Mouse (Mus musculus) MEL (cell line): Measurements from ENCODE around the gene Upf1. TPM values are rescaled to one million over a fixed set of nuclear protein-coding genes. Genes with fewer than 3 reads are reported as not detected.
A peak's percentile ranks its signal among the peaks of the same experiment; 100 is the strongest.

ENCODE experiments used
- DNase-seq: peaks from one replicate; pipeline ENCODE4 v3.0.0; 2011; ENCODE audit warnings: low read depth, low spot score
- H3K27ac ChIP-seq: 2 replicates; pipeline ENCODE4 v1.5.1; 2012; ENCODE audit warnings: low read depth, mild to moderate bottlenecking, control low read depth, low read length, moderate library complexity; ENCODE audit not compliant: control insufficient read depth
- H3K27me3 ChIP-seq, 2 experiments: fragments of 150-350 bp in 1 of 2; sonication (generic) in 1 of 2; 2 replicates each; pipeline ENCODE4 v1.6.1; 2012; ENCODE audit warnings: low read length in 2 of 2, mild to moderate bottlenecking in 2 of 2, improper control_type of control experiment in 1 of 2, moderate library complexity in 1 of 2; ENCODE audit not compliant: insufficient read depth in 2 of 2, control insufficient read depth in 1 of 2
- H3K36me3 ChIP-seq, 2 experiments: 2 replicates each; pipeline ENCODE4 v1.6.1; 2012 to 2014; ENCODE audit warnings: low read length in 2 of 2, improper control_type of control experiment in 1 of 2, inconsistent platforms in 1 of 2, mild to moderate bottlenecking in 1 of 2; ENCODE audit not compliant: insufficient read depth in 2 of 2, control insufficient read depth in 1 of 2
- H3K4me1 ChIP-seq, 2 experiments: fragments of 150-350 bp in 1 of 2; sonication (generic) in 1 of 2; 2 replicates each; pipeline ENCODE4 v1.6.1; 2012; ENCODE audit warnings: low read length in 2 of 2, improper control_type of control experiment in 1 of 2, mild to moderate bottlenecking in 1 of 2; ENCODE audit not compliant: insufficient read depth in 2 of 2, control insufficient read depth in 1 of 2
- H3K4me3 ChIP-seq, 2 experiments: fragments of 150-350 bp in 1 of 2; sonication (generic) in 1 of 2; 2 replicates each; pipeline ENCODE4 v1.5.1; 2012; ENCODE audit warnings: low read depth in 2 of 2, low read length in 2 of 2, mild to moderate bottlenecking in 2 of 2, moderate library complexity in 2 of 2, control low read depth in 1 of 2, improper control_type of control experiment in 1 of 2; ENCODE audit not compliant: control insufficient read depth in 1 of 2, insufficient read depth in 1 of 2
- H3K79me2 ChIP-seq: 2 replicates; pipeline ENCODE4 v1.6.1; 2012; ENCODE audit warnings: mild to moderate bottlenecking, low read length, moderate library complexity; ENCODE audit not compliant: control insufficient read depth, poor library complexity, insufficient read depth
- H3K9ac ChIP-seq: 2 replicates; pipeline ENCODE4 v1.6.1; 2012; ENCODE audit warnings: low read depth, mild to moderate bottlenecking, control low read depth, low read length, moderate library complexity; ENCODE audit not compliant: control insufficient read depth, poor library complexity, severe bottlenecking
- H3K9me3 ChIP-seq: fragments of 150-350 bp; sonication (generic); replicated peaks from 2 replicates; pipeline ENCODE4 v1.6.1; 2012; ENCODE audit warnings: mild to moderate bottlenecking, low read length, improper control_type of control experiment, moderate library complexity; ENCODE audit not compliant: insufficient read depth
- CHD1 ChIP-seq: IDR thresholded peaks from 2 replicates; pipeline ENCODE4 v1.6.1; 2012; ENCODE audit warnings: low read depth, mild to moderate bottlenecking, inconsistent platforms, low read length, improper control_type of control experiment
- CTCF ChIP-seq, 3 experiments: IDR thresholded peaks in 2 of 3; conservative IDR thresholded peaks in 1 of 3; 2 replicates each; pipeline ENCODE4 v1.5.1; 2011 to 2012; ENCODE audit warnings: low read length in 3 of 3, low read depth in 2 of 3, mild to moderate bottlenecking in 2 of 3, improper control_type of control experiment in 1 of 3, inconsistent platforms in 1 of 3, mixed read lengths in 1 of 3, moderate library complexity in 1 of 3; ENCODE audit not compliant: control insufficient read depth in 1 of 3, insufficient read depth in 1 of 3, poor library complexity in 1 of 3, severe bottlenecking in 1 of 3
- E2F4 ChIP-seq: IDR thresholded peaks from 2 replicates; pipeline ENCODE4 v1.6.1; 2011; ENCODE audit warnings: low read depth, low read length, improper control_type of control experiment, borderline replicate concordance
- ELF1 ChIP-seq: IDR thresholded peaks from 2 replicates; pipeline ENCODE4 v1.6.1; 2014; ENCODE audit warnings: low read depth, mild to moderate bottlenecking, inconsistent platforms, low read length, improper control_type of control experiment, moderate library complexity
- GABPA ChIP-seq: IDR thresholded peaks from 2 replicates; pipeline ENCODE4 v1.6.1; 2012; ENCODE audit warnings: low read depth, mild to moderate bottlenecking, inconsistent platforms, low read length, improper control_type of control experiment, moderate library complexity
- KAT2A ChIP-seq: conservative IDR thresholded peaks from 2 replicates; pipeline ENCODE4 v1.6.1; 2012; ENCODE audit warnings: low read depth, low read length, improper control_type of control experiment, inconsistent platforms
- MAX ChIP-seq: IDR thresholded peaks from 2 replicates; pipeline ENCODE4 v1.6.1; 2011; ENCODE audit warnings: low read length, improper control_type of control experiment
- MXI1 ChIP-seq: IDR thresholded peaks from 2 replicates; pipeline ENCODE4 v1.6.1; 2011; ENCODE audit warnings: mild to moderate bottlenecking, low read depth, low read length, improper control_type of control experiment
- MYC ChIP-seq: IDR thresholded peaks from 2 replicates; pipeline ENCODE4 v1.6.1; 2011; ENCODE audit warnings: low read depth, mild to moderate bottlenecking, low read length, improper control_type of control experiment, moderate library complexity
- POLR2AphosphoS2 ChIP-seq: IDR thresholded peaks from 2 replicates; pipeline ENCODE4 v1.6.1; 2011; ENCODE audit warnings: low read length, improper control_type of control experiment
- POLR2AphosphoS5 ChIP-seq: IDR thresholded peaks from 2 replicates; pipeline ENCODE4 v1.6.1; 2012; ENCODE audit warnings: low read depth, borderline replicate concordance, mild to moderate bottlenecking, inconsistent platforms, low read length, moderate library complexity, mixed read lengths
- RAD21 ChIP-seq: IDR thresholded peaks from 2 replicates; pipeline ENCODE4 v1.6.1; 2011; ENCODE audit warnings: mild to moderate bottlenecking, low read depth, low read length, improper control_type of control experiment
- RCOR1 ChIP-seq: IDR thresholded peaks from 2 replicates; pipeline ENCODE4 v1.6.1; 2012; ENCODE audit warnings: low read depth, mild to moderate bottlenecking, inconsistent platforms, low read length, improper control_type of control experiment
- SIN3A ChIP-seq: IDR thresholded peaks from 2 replicates; pipeline ENCODE4 v1.6.1; 2012; ENCODE audit warnings: low read length, improper control_type of control experiment, inconsistent platforms
- SMC3 ChIP-seq: IDR thresholded peaks from 2 replicates; pipeline ENCODE4 v1.6.1; 2011; ENCODE audit warnings: low read depth, low read length, improper control_type of control experiment
- TAL1 ChIP-seq: IDR thresholded peaks from 2 replicates; pipeline ENCODE4 v1.6.1; 2012; ENCODE audit warnings: mild to moderate bottlenecking, inconsistent platforms, low read length, moderate library complexity, mixed read lengths
- TCF12 ChIP-seq: IDR thresholded peaks from 2 replicates; pipeline ENCODE4 v1.6.1; 2014; ENCODE audit warnings: low read depth, mild to moderate bottlenecking, inconsistent platforms, low read length, improper control_type of control experiment, moderate library complexity
- UBTF ChIP-seq: IDR thresholded peaks from 2 replicates; pipeline ENCODE4 v1.6.1; 2012; ENCODE audit warnings: low read depth, mild to moderate bottlenecking, inconsistent platforms, low read length, improper control_type of control experiment, moderate library complexity, borderline replicate concordance; ENCODE audit not compliant: insufficient read depth
- ZKSCAN1 ChIP-seq: IDR thresholded peaks from 2 replicates; pipeline ENCODE4 v1.6.1; 2012; ENCODE audit warnings: low read depth, mild to moderate bottlenecking, inconsistent platforms, low read length, improper control_type of control experiment, moderate library complexity
- ZNF384 ChIP-seq: IDR thresholded peaks from 2 replicates; pipeline ENCODE4 v1.6.1; 2012; ENCODE audit warnings: low read depth, mild to moderate bottlenecking, inconsistent platforms, low read length, improper control_type of control experiment
- polyA plus RNA-seq, 2 experiments: library from polyadenylated mRNA; stranded (reverse) in 1 of 2; unstranded in 1 of 2; fragments of >175 nt in 1 of 2; fragments of >200 nt in 1 of 2; gene quantifications; 2 replicates each; pipeline versions ENCODE4 v1.2.1 to v1.2.4; 2012; ENCODE audit warnings: low replicate concordance in 2 of 2, low read depth in 1 of 2; ENCODE audit not compliant: insufficient read length in 2 of 2, insufficient read depth in 1 of 2, missing spikeins in 1 of 2
- total RNA-seq: library from RNA; depleted of rRNA; stranded (reverse); fragments of 300-350 nt; gene quantifications from 2 replicates; pipeline ENCODE4 v1.2.3, GENCODE M21; 2012

The Upf1 gene
- total and polyA plus RNA-seq, 3 experiments, result 55.4 to 289 (median 89.5) TPM

DNA sequence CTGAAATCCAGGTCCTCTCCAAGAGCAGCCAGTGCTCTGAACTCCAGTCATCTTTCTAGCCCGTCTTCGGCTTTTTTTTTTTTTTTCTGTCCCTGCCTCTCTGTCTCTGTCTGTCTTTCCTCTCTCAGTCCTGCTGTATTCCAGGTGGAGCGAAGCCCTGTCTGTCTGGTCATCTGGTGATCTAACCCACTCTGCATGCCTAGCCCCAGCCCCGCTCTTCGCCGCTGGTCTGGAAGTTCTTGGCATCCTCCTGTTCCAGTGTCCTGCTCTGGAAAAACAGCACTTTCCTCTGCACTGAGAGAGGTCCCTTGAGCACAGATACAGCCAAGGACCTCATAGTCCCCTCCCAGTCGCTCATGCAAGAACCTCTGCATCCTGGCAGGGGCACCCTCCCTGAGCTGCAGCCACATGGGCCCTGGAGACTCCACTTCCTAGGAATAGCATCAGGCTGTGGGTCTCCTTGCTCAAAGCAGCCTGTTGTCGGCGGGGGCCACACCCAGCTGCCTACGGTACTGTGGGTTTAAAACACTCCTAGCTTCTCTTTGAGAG is 8.5 kb upstream of the Upf1 start:
- H3K36me3 ChIP-seq, result peaks cover 0 to 5% of the 10 kb centered on the region in 2 experiments; a peak in 2 of 4 replicates
- H3K4me1 ChIP-seq, result peaks cover 0 to 4% of the 10 kb centered on the region in 2 experiments; a peak in 1 of 4 replicates
- H3K4me3 ChIP-seq, result no peak overlapping the region
- H3K79me2 ChIP-seq, result no peaks in the 10 kb centered on the region
- H3K27ac ChIP-seq, result no peak overlapping the region
- H3K27me3 ChIP-seq, result no peaks in the 10 kb centered on the region
- TF ChIP-seq CTCF (IDR thresholded peaks at IDR 0.05 in 2 of 3, conservative IDR thresholded peaks at IDR 0.05 in 1 of 3; ENCODE audit: control insufficient read depth in 1 of 3, insufficient read depth in 1 of 3, low read depth in 2 of 3, low read length in 3 of 3, poor library complexity in 1 of 3, severe bottlenecking in 1 of 3) (no peak), SIN3A (no peak), UBTF (no peak), TAL1 (no peak)
- DNase-seq, result no peak
- no peak overlapping the region for H3K9ac ChIP-seq
- H3K9me3 ChIP-seq, result no peaks in the 10 kb centered on the region

DNA sequence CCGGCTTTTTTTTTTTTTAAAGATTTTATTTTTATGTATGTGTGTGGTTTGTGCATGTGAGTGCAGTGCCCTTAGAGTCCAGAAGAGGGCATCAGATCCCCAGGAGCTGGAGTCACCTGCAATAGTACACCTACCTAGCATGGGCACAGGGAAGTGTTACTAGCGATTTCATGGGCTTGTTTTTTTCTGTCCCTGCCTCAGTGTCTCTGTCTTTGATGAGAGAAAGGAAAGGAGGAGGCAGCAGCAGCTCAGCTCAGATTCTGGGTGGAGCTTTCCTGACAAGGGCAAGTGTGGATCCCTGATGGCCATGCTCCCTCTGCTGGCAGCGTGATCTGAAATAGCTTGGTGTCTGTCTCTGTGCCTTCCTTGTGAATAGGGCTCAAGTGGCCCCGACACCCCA is 7.7 kb upstream of the Upf1 start:
- Histone ChIP-seq H3K27ac (no peak overlapping the region), H3K79me2 (no peaks in the 10 kb centered on the region), H3K27me3 (no peaks in the 10 kb centered on the region), H3K9ac (no peak overlapping the region), H3K4me1 (peaks cover 5 to 8% of the 10 kb centered on the region in 2 experiments), H3K36me3 (peaks cover 0 to 10% of the 10 kb centered on the region in 2 experiments; a peak in 2 of 4 replicates), H3K9me3 (no peaks in the 10 kb centered on the region), H3K4me3 (no peak overlapping the region)
- DNase-seq, result peak; percentile 58
- TF ChIP-seq MAX, result no peak
- TF ChIP-seq MYC, result no peak
- 0 out of 2 replicates have a peak, but pooled peaks have one; percentile 7 for TF ChIP-seq SMC3
- no peak for TF ChIP-seq GABPA
- no peak for TF ChIP-seq KAT2A
- TF ChIP-seq ZNF384, result peak; percentile 75
- no peak for TF ChIP-seq POLR2AphosphoS2
- TF ChIP-seq MXI1, result no peak
- peak; percentile 28 for TF ChIP-seq RAD21
- no peak for TF ChIP-seq ELF1
- no peak for TF ChIP-seq ZKSCAN1
- peak; percentile 43 to 51 (median 46) for TF ChIP-seq CTCF (IDR thresholded peaks at IDR 0.05 in 2 of 3, conservative IDR thresholded peaks at IDR 0.05 in 1 of 3; ENCODE audit: control insufficient read depth in 1 of 3, insufficient read depth in 1 of 3, low read depth in 2 of 3, low read length in 3 of 3, poor library complexity in 1 of 3, severe bottlenecking in 1 of 3)
- TF ChIP-seq CHD1, result no peak
- TF ChIP-seq UBTF, result no peak
- TF ChIP-seq TCF12, result no peak
- TF ChIP-seq RCOR1, result no peak
- no peak for TF ChIP-seq E2F4
- no peak for TF ChIP-seq POLR2AphosphoS5
- TF ChIP-seq, all 39 proteins: peak for 4
